Mouse (Mus musculus): ENCODE results near the gene Tnip3. TPM values are rescaled to one million over a fixed set of nuclear protein-coding genes. Genes with fewer than 3 reads are reported as not detected.

The Tnip3 gene
- not detected for total RNA-seq (2021)
- long read RNA-seq, experiment 1, result 0 reads
- long read RNA-seq, experiment 2, result 0 reads

- DNase-seq, result no peak
- intact Hi-C loops (cut with DNase I; ENCODE audit: low total_unique reads), result no loop called here
These were observed at the start of gene Tnip3 for GRCm38 (mm10) chr6:65525192-65525591. Gene Tnip3 (plus strand): TSS chr6:65525313.

DNA sequence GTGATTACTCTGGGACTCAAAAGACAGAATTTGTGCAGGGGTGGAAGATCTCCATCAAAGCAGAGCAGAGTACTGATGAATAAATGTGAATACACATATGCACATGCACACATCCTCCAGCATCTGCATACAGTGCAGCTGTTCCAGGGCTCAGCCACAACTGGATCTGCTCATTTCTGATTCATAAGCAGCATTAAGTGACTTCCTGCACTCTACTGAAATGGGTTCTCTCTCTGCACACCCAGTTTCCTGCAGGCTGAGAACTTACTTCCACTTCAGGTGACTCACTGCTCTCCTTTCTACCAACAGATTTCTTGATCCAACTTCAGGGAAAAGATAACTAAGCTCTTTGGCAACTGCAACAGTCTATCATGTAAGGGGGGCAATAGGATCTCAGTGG lies 26.3 kb upstream of the Tnip3 start:
- intact Hi-C loops (cut with DNase I; ENCODE audit: low total_unique reads), result no loop called here
- no peak for DNase-seq

GRCm38 (mm10) chr6:65510051-65510669 lies 15.0 kb upstream of the Tnip3 start:
- DNase-seq, result peak; percentile 52
- intact Hi-C loops (cut with DNase I; ENCODE audit: low total_unique reads), result loop anchor here (10.0 kb wide), 1 partner anchor 55 kb away; no protein-coding TSS in a partner anchor

DNA sequence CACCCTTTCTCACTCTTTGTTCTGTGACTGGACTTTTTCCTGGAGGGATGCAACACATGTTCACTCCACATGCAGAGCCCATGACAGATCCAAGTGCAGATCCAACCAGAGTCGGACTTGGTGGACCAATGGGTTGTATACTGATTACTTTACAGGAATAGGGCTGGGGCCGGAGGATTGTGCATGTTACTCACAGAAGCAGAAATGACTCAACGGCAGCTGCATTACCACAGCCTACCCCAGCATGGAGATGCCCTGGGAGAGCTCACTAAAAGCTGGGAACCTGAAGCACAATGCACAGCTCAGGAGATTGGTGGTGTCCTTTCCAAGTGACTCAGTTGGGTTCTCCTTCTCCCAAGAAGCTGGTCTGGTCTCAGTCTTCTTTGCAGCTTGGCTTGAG lies 11.3 kb upstream of the Tnip3 start:
- no peak for DNase-seq

GRCm38 (mm10) chr6:65516759-65517158 lies 8.4 kb upstream of the Tnip3 start:
- DNase-seq, result no peak
- intact Hi-C loops (cut with DNase I; ENCODE audit: low total_unique reads), result loop anchor here (10.0 kb wide), 1 partner anchor 48 kb away; no protein-coding TSS in a partner anchor

More for the DNA sequence above, 11.3 kb upstream of the Tnip3 start:
- intact Hi-C loops (cut with DNase I; ENCODE audit: low total_unique reads), result loop anchor here (10.0 kb wide), 1 partner anchor 51 kb away; no protein-coding TSS in a partner anchor

DNA sequence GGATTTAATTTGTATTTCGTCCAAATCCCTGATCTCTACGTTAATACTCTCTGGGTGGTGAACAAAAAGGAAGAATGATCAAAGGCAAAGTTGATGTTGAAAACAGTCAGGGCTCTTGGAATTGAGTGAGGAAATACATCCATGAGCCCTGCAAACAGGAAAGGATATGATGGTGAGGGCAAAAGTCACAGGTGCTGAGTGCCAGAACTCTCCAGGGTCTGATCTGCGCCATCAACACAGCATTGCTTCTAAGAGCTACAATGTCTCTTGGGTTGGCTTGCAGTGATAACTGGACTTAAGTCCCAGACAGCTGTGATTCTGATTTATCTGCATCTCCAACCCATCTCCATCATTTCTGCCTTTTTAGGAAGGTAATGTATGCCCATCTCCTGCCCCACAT lies 4.3 kb upstream of the Tnip3 start:
- intact Hi-C loops (cut with DNase I; ENCODE audit: low total_unique reads), result no loop called here
- no peak for DNase-seq

GRCm38 (mm10) chr6:65527892-65528291 lies 2.8 kb downstream of the Tnip3 start:
- DNase-seq, result no peak
- intact Hi-C loops (cut with DNase I; ENCODE audit: low total_unique reads), result no loop called here

- intact Hi-C loops (cut with DNase I; ENCODE audit: low total_unique reads), result no loop called here
- no peak for DNase-seq
These were observed 6.2 kb downstream of the Tnip3 start for GRCm38 (mm10) chr6:65531232-65531848.

GRCm38 (mm10) chr6:65533687-65534086 lies 8.6 kb downstream of the Tnip3 start:
- intact Hi-C loops (cut with DNase I; ENCODE audit: low total_unique reads), result no loop called here
- DNase-seq, result no peak

GRCm38 (mm10) chr6:65537327-65537884 lies 12.3 kb downstream of the Tnip3 start:
- DNase-seq, result no peak
- intact Hi-C loops (cut with DNase I; ENCODE audit: low total_unique reads), result no loop called here

- DNase-seq, result no peak
- intact Hi-C loops (cut with DNase I; ENCODE audit: low total_unique reads), result no loop called here
These were observed 13.0 kb downstream of the Tnip3 start for GRCm38 (mm10) chr6:65538022-65538652.

DNA sequence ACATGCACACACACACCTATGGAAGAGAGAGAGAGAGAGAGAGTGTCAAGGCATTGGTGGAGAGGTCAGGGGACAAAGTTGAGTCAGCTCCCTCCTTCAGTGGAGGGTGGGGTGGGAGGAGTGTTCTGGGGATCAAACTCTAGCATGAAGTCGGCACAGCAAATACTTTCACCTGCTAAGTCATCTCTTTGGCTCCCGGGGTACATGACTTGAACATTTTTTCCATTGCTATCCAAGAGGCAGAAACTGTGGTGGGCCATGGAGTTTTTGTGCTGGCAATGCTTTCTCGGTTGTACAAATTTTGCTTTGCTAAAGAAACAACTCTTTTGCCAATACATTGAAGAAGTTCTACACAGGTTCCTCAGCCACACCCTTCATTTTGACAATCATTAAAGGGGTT lies 13.8 kb downstream of the Tnip3 start:
- intact Hi-C loops (cut with DNase I; ENCODE audit: low total_unique reads), result no loop called here
- no peak for DNase-seq

DNA sequence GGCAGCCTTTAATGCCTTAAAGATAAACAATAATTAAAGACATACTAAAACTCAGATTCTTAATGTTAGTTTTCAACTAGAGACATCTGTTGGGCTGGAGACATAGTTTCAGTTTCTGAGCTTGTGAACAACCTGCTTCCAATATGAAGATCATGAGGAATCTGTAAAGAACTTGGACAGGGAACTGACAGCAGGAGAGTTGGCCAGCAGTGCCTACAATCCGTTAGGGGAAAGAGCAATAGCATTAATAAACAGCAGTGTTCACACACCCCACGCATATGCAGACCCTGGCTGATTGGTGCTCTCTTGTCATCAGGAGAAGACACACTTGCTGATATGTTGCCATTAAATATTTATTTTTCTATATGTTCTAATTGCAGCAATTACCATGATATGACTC lies 15.0 kb downstream of the Tnip3 start:
- intact Hi-C loops (cut with DNase I; ENCODE audit: low total_unique reads), result no loop called here
- no peak for DNase-seq

GRCm38 (mm10) chr6:65541094-65541493 lies 16.0 kb downstream of the Tnip3 start:
- intact Hi-C loops (cut with DNase I; ENCODE audit: low total_unique reads), result no loop called here

DNA sequence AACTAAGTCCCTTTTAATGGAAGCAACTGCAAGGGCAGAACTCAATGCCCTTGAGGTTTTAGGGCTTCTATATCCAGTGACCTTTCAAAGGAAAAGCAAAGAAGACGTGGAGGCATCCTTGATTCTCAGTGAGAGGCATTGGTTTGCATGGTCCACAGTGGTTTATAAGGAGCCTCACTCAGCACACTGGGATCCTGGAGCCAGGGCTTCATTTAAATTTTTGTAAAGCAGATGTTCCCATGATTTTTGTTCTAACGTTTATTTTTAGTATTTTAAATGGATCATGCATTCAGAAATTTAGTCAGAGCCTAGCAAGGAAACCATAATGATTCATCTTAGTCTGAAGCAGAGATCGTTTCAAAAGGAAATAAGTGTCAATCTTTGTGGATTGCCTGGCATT lies 17.3 kb downstream of the Tnip3 start:
- no peak for DNase-seq
- intact Hi-C loops (cut with DNase I; ENCODE audit: low total_unique reads), result no loop called here

More at GRCm38 (mm10) chr6:65541094-65541493, 16.0 kb downstream of the Tnip3 start:
- DNase-seq, result no peak

DNA sequence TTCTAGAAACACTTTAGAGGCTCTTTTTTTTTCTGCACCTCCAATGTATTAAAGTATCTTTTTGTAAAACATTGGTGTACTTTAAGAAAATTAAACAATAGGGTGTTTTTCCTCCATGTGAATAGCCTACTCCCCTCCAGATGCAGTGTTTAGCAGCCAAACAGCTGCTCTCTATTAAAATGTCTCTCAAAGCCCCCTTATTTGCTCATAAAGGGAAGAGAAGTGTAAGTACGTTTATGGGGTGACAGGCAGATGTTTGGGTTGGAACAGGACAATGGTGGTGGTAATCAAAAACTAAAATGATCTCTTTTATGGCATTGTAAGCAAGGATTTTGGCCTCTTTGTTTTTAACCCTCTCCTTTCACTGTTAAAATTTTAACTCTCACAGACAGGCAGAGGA lies 17.8 kb downstream of the Tnip3 start:
- no peak for DNase-seq
- intact Hi-C loops (cut with DNase I; ENCODE audit: low total_unique reads), result no loop called here

- intact Hi-C loops (cut with DNase I; ENCODE audit: low total_unique reads), result loop anchor here (10.0 kb wide), 1 partner anchor 49 kb away; no protein-coding TSS in a partner anchor
These were observed 39.0 kb downstream of the Tnip3 start for GRCm38 (mm10) chr6:65563887-65564656.

DNA sequence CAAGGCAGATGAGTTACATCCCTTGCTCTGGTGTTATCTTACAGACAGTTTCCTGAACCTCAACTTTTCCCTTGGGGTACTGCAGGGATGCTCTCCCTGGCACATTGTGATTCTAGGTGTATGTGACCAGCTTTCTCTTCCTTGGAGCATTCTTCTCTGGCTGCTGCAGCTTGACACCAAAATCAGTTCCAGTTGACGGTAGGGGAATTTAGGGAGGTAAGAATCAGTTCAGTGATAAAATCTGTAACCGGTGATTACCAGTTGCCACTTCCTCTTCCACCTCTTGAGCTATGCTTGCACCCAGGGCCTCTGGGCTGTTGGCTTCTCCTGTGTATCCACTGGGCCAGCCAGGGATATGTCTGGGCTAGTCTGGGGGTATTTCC lies 39.5 kb downstream of the Tnip3 start:
- DNase-seq, result no peak
- intact Hi-C loops (cut with DNase I; ENCODE audit: low total_unique reads), result loop anchor here (10.0 kb wide), 1 partner anchor 50 kb away; no protein-coding TSS in a partner anchor

More at GRCm38 (mm10) chr6:65563887-65564656, 39.0 kb downstream of the Tnip3 start:
- no peak for DNase-seq

DNA sequence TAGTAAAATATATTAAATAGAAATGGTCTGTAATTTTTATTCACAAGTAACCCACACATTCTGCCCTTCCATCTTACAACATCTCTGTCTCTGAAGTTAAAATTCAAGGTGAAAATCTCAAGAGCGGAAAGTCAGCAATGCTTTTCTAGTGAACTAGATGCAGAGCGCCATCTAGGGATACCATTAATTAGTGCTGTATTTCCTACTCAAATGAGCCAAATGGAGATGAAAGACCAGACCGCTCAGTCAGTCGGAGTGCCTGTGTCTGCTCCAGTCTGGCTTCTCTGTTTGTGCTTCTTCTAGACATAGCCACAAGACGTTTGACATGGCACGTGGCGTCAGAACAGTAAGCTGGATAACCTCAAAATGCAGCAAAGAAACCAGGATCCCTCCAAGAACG lies 44.6 kb downstream of the Tnip3 start:
- intact Hi-C loops (cut with DNase I; ENCODE audit: low total_unique reads), result loop anchor here (10.0 kb wide), 1 partner anchor 55 kb away; no protein-coding TSS in a partner anchor
- peak; percentile 11 for DNase-seq
